7 mouse cellular contexts compared by ENCODE assay signal in the genomic region with DNA sequence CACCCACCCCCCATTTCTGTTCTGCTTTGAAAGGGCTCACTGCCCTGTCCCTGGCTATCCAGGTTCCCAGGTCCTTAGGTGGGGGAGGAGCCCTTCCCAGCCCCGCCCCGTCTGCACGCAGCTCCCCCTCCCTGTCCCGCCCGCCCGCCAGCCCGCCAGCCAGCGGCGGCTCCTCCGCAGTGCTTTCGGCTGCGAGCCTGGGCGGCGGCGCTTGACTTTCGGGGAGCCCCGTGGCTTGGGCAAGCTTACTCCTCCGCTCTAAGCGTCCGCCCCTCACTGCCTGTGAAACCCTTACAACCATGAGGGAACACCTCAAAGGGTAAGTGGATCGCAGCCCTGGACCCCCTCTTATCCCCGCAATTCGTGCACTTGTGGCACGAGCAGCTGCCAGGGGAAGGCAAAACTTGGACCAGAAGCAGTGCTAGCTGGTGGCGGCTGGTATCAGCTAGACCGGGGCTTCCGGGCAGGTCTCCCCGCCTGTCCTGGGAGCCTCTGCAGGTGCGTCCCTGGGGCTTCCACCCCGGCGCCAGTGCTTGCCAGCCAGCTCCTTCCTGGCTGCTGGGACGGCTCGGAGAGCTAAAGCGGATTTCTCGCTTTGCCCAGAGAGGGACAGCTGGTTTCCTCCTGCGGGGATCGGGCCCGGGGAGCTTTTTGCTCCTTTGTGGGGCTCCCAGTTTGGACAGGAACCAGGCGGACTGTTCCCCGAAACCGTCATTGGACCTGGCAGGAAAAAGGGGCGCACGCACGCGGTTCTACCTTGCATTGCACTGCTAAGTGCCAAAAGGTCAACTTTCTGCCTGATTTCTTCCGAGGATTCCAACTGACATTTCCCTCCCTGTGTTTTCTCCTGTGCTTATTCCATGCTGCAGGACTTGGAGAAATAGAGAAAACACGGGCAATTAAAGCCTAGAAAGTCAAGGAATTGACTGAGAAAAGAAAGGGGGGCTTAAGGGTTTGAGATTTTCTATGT.
DNase-seq lines count a peak whose midpoint lies in the region; ATAC-seq and TF ChIP-seq lines count a peak whose summit lies in the region.

No protein-coding gene starts in this region.

- H3K36me3 ChIP-seq in embryonic facial prominence, embryonic 13.5 days: no peaks in the 10 kb centered on the region
- H3K36me3 ChIP-seq in heart, embryonic 10.5 days: no peaks in the 10 kb centered on the region
- H3K36me3 ChIP-seq in liver, adult 2 months (ENCODE audit: control insufficient read depth, insufficient read depth, low read length): no peaks in the 10 kb centered on the region
- H3K36me3 ChIP-seq in midbrain, postnatal 0 days (ENCODE audit: insufficient read depth, low read length): no peaks in the 10 kb centered on the region
- no peaks in the 10 kb centered on the region for H3K36me3 ChIP-seq in stomach, embryonic 14.5 days (ENCODE audit: control insufficient read depth, insufficient read depth, low read length)

- peaks cover 30% of the 10 kb centered on the region for H3K27me3 ChIP-seq in embryonic facial prominence, embryonic 13.5 days
- H3K27me3 ChIP-seq in heart, embryonic 10.5 days (ENCODE audit: insufficient read depth, poor library complexity, severe bottlenecking): peaks cover 4% of the 10 kb centered on the region; the same call in 1 of the 2 replicates
- no peaks in the 10 kb centered on the region for H3K27me3 ChIP-seq in liver, adult 2 months (ENCODE audit: control insufficient read depth, insufficient read depth, low read length)
- H3K27me3 ChIP-seq in midbrain, postnatal 0 days (ENCODE audit: insufficient read depth, low read length): no peaks in the 10 kb centered on the region
- H3K27me3 ChIP-seq in stomach, embryonic 14.5 days (ENCODE audit: control insufficient read depth, insufficient read depth, low read length): no peaks in the 10 kb centered on the region

- no peak overlapping the region for H3K27ac ChIP-seq in embryonic facial prominence, embryonic 13.5 days
- H3K27ac ChIP-seq in heart, embryonic 10.5 days: peak overlapping the region; percentile 83
- peak overlapping the region; percentile 77 for H3K27ac ChIP-seq in liver, adult 2 months (replicated peaks; ENCODE audit: insufficient read depth, low read depth, low read length)
- peak overlapping the region; percentile 47; the same call in 1 of the 2 replicates for H3K27ac ChIP-seq in midbrain, postnatal 0 days (ENCODE audit: low read depth, low read length)
- H3K27ac ChIP-seq in stomach, embryonic 14.5 days (ENCODE audit: low read length): no peak overlapping the region

- no peaks in the 10 kb centered on the region for H3K9me3 ChIP-seq in embryonic facial prominence, embryonic 13.5 days
- H3K9me3 ChIP-seq in heart, embryonic 10.5 days: no peaks in the 10 kb centered on the region
- no peaks in the 10 kb centered on the region for H3K9me3 ChIP-seq in midbrain, postnatal 0 days (ENCODE audit: low read length)
- H3K9me3 ChIP-seq in stomach, embryonic 14.5 days (ENCODE audit: control insufficient read depth, low read depth, low read length): no peaks in the 10 kb centered on the region

- H3K4me1 ChIP-seq in embryonic facial prominence, embryonic 13.5 days: no peaks in the 10 kb centered on the region
- no peaks in the 10 kb centered on the region for H3K4me1 ChIP-seq in heart, embryonic 10.5 days
- peaks cover 8% of the 10 kb centered on the region; the same call in 1 of the 2 replicates for H3K4me1 ChIP-seq in liver, adult 2 months (ENCODE audit: control insufficient read depth, insufficient read depth, low read length)
- H3K4me1 ChIP-seq in midbrain, postnatal 0 days (ENCODE audit: insufficient read depth, low read length): no peaks in the 10 kb centered on the region
- H3K4me1 ChIP-seq in stomach, embryonic 14.5 days (ENCODE audit: control insufficient read depth, insufficient read depth, low read length): no peaks in the 10 kb centered on the region

- H3K4me2 ChIP-seq in embryonic facial prominence, embryonic 13.5 days: peak overlapping the region; percentile 63
- H3K4me2 ChIP-seq in midbrain, postnatal 0 days (ENCODE audit: low read depth, low read length, poor library complexity, severe bottlenecking): peak overlapping the region; percentile 58
- peak overlapping the region; percentile 46 for H3K4me2 ChIP-seq in stomach, embryonic 14.5 days (replicated peaks; ENCODE audit: low read depth, low read length)

- WGBS in embryonic facial prominence, embryonic 13.5 days: 24% methylated on average over 47 of the region's 47 CpGs
- 15% methylated on average over 47 of the region's 47 CpGs for WGBS in heart, embryonic 10.5 days
- WGBS in liver, adult 2 months: under 1% methylated on average over 46 of the region's 47 CpGs
- WGBS in midbrain, postnatal 0 days: 20% methylated on average over 44 of the region's 47 CpGs
- WGBS in stomach, embryonic 14.5 days: 20% methylated on average over 43 of the region's 47 CpGs

- H3K9ac ChIP-seq in embryonic facial prominence, embryonic 13.5 days: peak overlapping the region; percentile 71
- H3K9ac ChIP-seq in liver, adult 2 months (ENCODE audit: low read depth, low read length): peak overlapping the region; percentile 94
- peak overlapping the region; percentile 65 for H3K9ac ChIP-seq in midbrain, postnatal 0 days (replicated peaks; ENCODE audit: low read length, poor library complexity, severe bottlenecking)
- peak overlapping the region; percentile 38 for H3K9ac ChIP-seq in stomach, embryonic 14.5 days (replicated peaks; ENCODE audit: low read depth, low read length)

- H3K4me3 ChIP-seq in embryonic facial prominence, embryonic 13.5 days: peak overlapping the region; percentile 53
- peak overlapping the region; percentile 65 for H3K4me3 ChIP-seq in heart, embryonic 10.5 days
- peak overlapping the region; percentile 77 for H3K4me3 ChIP-seq in liver, adult 2 months (ENCODE audit: insufficient read depth, low read depth, low read length)
- peak overlapping the region; percentile 53 for H3K4me3 ChIP-seq in midbrain, postnatal 0 days (ENCODE audit: low read depth, low read length)
- peak overlapping the region; percentile 43 for H3K4me3 ChIP-seq in stomach, embryonic 14.5 days (ENCODE audit: low read depth, low read length)

- no peak for TF ChIP-seq POLR2A in brain, embryonic 14.5 days (IDR thresholded peaks at IDR 0.05; ENCODE audit: borderline replicate concordance, extremely low read depth, insufficient read depth, insufficient read length, poor library complexity, severe bottlenecking)
- peak; percentile 53; the same call in 1 of the 2 replicates for TF ChIP-seq POLR2A in liver, adult 2 months (IDR thresholded peaks at IDR 0.05; ENCODE audit: extremely low read depth, insufficient read depth, low read length)

- peak; percentile 85 for ATAC-seq in embryonic facial prominence, embryonic 13.5 days (ENCODE audit: insufficient number of reproducible peaks, insufficient read depth, low FRiP score, low TSS enrichment, low read depth)
- peak; percentile 83 for ATAC-seq in midbrain, postnatal 0 days (ENCODE audit: low FRiP score)
- ATAC-seq in stomach, embryonic 14.5 days (ENCODE audit: insufficient number of reproducible peaks, insufficient read depth, low FRiP score, low read depth): peak; percentile 91

- DNase-seq in brain, embryonic 14.5 days (ENCODE audit: low read depth): peak; percentile 72
- DNase-seq in heart, embryonic 10.5 days (ENCODE audit: low spot score): peak; percentile 78
- DNase-seq in kidney, adult 8-10 months: peak; percentile 35 to 55
- peak; percentile 59 for DNase-seq in liver, adult 2 months (ENCODE audit: extremely low read depth, low read depth, low spot score)
- DNase-seq in midbrain, postnatal 0 days (ENCODE audit: low spot score): peak; percentile 35

- no peak for TF ChIP-seq CTCF in brain, embryonic 14.5 days (IDR thresholded peaks at IDR 0.05; ENCODE audit: borderline replicate concordance, extremely low read depth, insufficient read depth, insufficient read length)
- no peak for TF ChIP-seq CTCF in liver, adult 2 months (IDR thresholded peaks at IDR 0.05; ENCODE audit: low read depth, low read length)
- no peak for TF ChIP-seq CTCF in midbrain, postnatal 0 days (IDR thresholded peaks at IDR 0.05)

- no peaks in the 10 kb centered on the region; the same call in 1 of the 2 replicates for H3K79me2 ChIP-seq in liver, adult 2 months (ENCODE audit: control insufficient read depth, insufficient read depth, low read length)

Comparison
In these comparisons a context has a peak if more than half of its experiments do, and no peak if none do; other contexts are left out.
1. H3K27ac ChIP-seq: peak in heart, embryonic 10.5 days (single experiment), liver, adult 2 months (single experiment) and midbrain, postnatal 0 days (single experiment); none in embryonic facial prominence, embryonic 13.5 days (single experiment) and stomach, embryonic 14.5 days (single experiment).
2. H3K9ac ChIP-seq: peak in every context shown above with its lines; median percentile 94 in liver, adult 2 months; 71 in embryonic facial prominence, embryonic 13.5 days; 65 in midbrain, postnatal 0 days; 38 in stomach, embryonic 14.5 days.
3. Peak in every context shown above with its lines, with median percentiles within 50 percentile points of each other: DNase-seq, ATAC-seq, H3K4me2 ChIP-seq and H3K4me3 ChIP-seq.